Mouse (Mus musculus) cerebellum, adult 11 months (tissue): ENCODE data around the gene Sertad2.

Experiments
- DNase-seq: peaks from one replicate; pipeline ENCODE4 v3.0.0; 2022

The Sertad2 gene

DNA sequence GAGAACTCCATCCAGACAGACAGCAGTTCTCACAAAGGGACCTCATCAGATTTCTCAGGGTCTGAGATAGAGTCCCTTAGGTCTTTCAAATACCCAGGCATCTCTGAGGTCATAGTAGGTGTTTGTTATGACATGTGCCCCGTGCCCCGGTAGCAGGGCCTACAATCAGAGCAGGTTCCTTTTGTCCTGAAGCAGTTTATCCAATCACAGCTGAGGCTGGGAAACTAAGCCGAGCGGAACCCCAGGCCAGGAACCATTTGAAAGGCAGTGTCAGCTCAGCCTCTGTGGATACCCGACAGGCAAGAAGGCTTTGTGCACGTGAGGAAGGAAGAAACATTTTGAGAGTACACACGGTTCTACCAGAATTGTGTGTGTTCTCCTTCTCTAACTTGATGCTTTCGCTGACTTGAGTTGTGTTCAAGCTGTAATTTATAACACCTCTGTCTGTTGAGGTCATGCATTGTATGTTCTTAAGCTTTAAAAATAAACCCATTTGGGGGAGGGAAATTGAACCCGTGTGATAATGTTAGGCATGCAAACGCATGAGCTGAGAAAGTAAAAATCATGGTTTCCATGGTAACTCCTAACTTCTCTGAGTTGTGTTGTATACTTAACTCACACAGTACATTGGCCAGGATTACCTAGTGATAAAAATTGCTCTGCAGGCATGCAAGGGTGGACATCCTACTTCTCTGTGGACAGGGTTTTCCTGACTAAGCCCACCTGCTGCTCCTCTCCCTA lies 104.1 kb downstream of the Sertad2 start:
- DNase-seq, result no peak

DNA sequence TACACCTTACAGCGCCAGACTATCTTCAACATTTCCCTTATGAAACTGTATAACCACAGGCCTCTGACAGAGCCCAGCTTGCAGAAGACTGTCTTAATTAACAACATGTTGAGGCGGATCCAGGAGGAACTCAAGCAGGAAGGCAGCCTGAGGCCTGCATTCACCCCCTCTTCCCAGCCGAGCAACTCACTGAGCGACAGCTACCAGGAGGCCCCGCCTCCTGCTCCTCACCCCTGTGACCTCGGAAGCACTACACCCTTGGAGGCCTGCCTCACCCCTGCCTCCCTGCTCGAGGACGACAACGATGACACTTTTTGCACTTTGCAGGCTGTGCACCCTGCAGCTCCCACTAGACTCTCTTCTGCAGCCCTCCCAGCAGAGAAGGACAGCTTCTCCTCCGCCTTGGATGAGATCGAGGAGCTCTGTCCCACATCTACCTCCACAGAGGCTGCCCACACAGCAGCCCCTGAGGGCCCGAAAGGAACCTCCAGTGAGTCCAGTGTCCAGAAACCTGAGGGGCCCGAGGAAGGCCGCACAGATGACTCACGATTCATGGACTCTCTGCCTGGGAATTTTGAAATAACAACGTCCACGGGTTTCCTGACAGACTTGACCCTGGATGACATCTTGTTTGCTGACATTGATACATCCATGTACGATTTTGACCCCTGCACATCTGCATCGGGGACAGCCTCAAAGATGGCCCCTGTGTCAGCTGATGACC lies 105.0 kb downstream of the Sertad2 start:
- no peak for DNase-seq

DNA sequence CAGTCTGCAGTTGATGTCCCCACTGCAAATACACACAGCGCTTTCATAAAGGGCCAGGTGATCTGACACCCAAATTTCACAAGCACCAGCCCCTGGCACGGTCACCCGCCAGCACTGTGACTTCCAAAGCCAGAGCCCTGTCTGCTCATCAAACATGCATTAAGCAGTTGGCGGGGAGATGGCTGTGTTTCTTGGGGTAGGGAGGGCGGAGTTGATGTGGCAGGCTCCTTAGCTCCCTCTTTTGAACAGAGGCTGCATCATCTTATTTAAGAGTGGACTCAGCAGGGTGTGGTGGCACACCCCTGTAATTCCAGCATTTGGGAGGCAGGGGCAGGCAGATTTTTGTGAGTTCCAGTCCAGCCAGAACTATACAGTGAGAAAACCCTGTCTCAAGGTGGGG lies 106.4 kb downstream of the Sertad2 start:
- DNase-seq, result no peak

GRCm38 (mm10) chr11:20650006-20650639 lies 107.1 kb downstream of the Sertad2 start:
- no peak for DNase-seq

- DNase-seq, result no peak
Observed at GRCm38 (mm10) chr11:20651166-20651565, 108.1 kb downstream of the Sertad2 start.

DNA sequence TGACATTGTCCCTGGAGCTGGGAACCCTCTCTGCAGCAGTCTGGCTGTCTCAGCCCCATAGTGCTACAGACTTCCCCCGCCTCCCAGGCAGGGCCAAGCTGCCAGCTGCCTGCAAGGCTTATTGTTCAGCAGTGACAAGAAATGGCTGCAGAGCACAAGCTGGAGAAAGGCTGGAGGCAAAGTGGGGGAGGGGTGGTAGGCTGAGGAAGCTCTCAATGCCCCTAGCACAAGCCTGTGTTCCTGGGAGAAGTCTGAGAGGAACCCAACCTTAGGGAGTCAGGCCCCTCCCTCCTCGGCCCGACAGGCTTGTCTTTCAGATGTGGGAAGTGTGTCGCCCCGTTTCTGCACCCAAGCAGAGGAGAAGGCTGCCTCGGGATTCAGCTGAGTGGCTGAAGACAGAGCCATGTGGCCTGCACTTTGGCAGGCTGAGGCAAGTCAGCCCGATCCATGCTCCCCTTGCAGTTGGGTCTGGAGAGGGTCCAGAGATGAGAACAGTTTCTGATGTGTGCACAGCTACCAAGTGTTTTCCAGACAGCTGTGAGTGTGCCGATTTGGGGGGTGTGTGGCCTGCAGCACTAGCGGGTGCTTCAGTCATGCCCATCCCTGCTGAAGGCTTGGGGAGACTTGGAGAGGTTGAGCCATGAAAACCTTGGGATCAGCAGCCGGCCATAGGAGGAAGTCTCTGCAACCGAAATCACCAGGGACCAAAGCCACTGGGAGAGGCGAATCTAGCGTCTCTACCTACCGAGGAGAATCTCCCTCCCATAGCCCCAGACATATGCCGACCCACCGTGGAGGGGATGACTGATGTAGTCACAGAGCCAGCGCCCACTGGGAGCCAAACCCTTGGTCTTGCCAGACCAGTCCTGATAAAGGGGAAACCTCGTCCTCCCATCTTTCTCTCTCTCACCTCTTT lies 113.0 kb downstream of the Sertad2 start:
- no peak for DNase-seq

DNA sequence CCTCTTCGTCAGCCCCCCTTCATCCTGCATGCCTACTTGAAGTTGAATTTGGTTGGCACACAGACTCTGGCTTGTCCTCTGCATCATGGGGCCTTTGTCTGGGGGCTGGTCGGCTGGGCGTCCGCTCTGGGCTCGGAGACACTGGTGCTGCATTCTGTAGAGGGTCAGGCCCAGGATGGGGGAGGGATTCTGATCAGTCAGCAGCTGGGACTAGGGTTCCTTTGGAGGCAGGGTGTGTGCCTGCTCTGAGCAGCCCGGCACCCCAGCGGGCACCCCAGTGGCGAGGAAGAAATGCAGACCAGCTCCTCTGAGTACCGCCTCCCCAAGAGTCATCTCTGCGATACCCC lies 113.6 kb downstream of the Sertad2 start:
- no peak for DNase-seq

- DNase-seq, result no peak
Observed at GRCm38 (mm10) chr11:20659094-20659493, 116.0 kb downstream of the Sertad2 start.

- DNase-seq, result no peak
Observed at GRCm38 (mm10) chr11:20660111-20661097, 117.4 kb downstream of the Sertad2 start.

DNA sequence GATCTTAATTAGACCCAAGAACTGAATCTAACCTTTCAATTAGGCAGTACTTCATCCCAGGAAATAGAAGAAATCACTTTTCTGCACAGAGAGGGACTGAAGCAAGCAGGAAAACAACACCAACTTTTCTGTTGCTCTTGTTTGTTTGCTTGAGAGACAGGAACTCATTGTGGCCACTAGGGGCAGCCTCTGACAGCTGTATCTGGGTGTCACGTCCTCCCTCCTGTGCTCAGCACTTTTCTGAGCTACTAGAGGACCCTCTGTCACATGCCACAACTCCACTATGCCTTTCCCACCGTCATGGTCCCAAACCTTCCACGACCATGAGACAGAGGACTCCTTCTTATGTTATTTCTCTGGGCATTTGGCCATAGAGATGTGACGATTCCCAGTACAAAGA lies 118.6 kb downstream of the Sertad2 start:
- DNase-seq, result no peak

- no peak for DNase-seq
Observed at GRCm38 (mm10) chr11:20662811-20663210, 119.8 kb downstream of the Sertad2 start.

DNA sequence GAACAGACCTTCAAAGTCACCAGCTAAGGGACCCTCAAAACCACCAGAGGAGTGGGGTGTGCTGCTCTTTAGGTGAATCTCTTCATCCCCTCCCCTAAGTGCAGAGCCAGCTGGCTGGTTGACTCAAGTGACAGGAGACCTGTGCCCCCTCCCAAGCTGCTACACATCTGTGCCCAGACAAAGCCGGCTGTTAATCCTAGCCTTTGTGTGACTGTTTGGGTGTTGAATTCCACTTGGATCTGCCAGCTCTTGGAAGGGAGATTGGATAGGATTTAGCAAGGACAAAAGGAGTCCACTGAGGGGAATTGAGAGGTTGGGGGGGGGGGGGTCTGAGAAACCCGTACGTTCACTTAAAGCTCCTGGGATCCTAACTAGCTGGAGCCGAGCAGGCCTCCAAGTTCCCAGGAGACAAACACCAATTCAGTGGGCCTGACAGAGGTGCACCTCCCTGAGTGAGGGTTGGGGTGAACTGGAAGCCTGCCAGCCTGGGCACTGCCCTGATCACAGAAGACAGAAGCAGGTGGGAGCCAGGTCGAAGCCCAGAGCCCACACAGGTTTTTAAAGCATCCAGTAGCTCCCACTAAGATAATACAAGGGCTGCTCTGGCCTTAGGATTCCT lies 120.6 kb downstream of the Sertad2 start:
- no peak for DNase-seq

DNA sequence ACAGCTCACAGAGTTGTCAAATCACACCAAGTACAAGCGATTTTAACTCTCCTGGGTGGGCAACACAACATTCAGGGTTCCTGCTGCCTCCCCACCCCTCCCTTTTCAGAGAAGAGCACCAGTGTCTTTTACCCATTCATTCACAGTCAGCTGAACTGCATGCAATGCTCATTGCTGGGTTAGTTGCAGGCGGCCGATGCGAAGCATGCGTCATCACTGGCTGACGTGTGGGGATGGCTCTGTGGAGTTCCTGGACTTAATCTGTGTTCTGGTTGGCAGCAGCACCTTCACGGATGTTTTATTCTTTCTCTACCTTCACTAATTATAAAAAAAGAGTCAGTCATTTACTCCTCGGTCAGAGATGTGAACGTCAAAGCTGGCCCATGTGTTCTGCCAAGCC lies 121.8 kb downstream of the Sertad2 start:
- no peak for DNase-seq

- no peak for DNase-seq
Observed at GRCm38 (mm10) chr11:20671789-20672392, 128.8 kb downstream of the Sertad2 start.

GRCm38 (mm10) chr11:20672513-20672912 lies 129.5 kb downstream of the Sertad2 start:
- no peak for DNase-seq

- no peak for DNase-seq
Observed at GRCm38 (mm10) chr11:20679396-20679795, 136.3 kb downstream of the Sertad2 start.

DNA sequence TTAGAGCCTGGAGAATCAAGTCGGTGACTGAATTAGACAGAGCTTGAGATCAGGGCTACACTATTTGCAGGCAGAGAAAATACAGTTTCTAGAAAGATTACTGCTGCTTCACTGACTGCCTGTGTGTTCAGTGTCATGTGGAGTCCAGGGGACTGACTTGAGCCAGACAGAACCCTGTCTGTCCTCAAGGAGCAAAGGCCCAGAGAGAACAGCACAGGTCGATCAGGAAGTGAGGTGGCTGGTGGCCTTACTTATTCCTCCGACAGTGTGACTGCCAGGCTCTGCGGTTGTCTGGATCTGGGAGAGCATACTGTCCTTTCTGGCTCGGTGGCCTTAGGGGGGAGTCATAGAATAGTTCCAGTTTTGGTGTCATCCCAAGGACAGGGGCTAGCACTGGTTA lies 137.7 kb downstream of the Sertad2 start:
- DNase-seq, result no peak

DNA sequence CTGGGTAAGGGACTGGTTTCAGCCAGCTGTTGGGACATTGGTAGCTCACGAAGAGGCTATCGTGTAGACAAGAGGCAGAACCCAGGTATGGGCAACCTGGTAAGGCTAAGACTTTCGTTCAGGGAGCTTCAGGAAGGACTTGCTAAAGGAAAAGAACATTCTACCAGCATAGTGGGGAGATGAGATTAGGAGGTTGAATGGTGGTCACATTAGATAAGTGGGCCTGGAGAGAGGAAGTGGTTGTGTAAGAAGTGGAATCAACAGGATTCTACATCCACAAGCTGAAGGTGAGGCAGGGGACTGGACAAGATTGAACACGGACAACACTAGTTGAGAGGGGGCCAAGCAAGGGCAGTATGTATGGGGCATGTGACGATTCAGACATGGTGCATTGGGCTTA lies 138.6 kb downstream of the Sertad2 start:
- no peak for DNase-seq

- DNase-seq, result peak; percentile 44
Observed at GRCm38 (mm10) chr11:20691000-20691399, 147.9 kb downstream of the Sertad2 start.
